Mouse (Mus musculus): ENCODE results near the gene Myo6. TPM values are rescaled to one million over a fixed set of nuclear protein-coding genes. Genes with fewer than 3 reads are reported as not detected.

Gene Myo6
- total and polyA plus RNA-seq, 3 experiments = 6.0 to 39.5 (median 11.0) TPM

GRCm38 (mm10) chr9:80360063-80360462 lies 195.2 kb downstream of the Myo6 start:
- Histone ChIP-seq H3K4me1 (ENCODE audit: control insufficient read depth in 1 of 2, insufficient read depth in 2 of 2) (peaks cover 0 to 1% of the 10 kb centered on the region in 2 experiments; a peak in 1 of 4 replicates), H3K27me3 (replicated peaks) (no peaks in the 10 kb centered on the region)

More at GRCm38 (mm10) chr9:80360063-80360462, 195.2 kb downstream of the Myo6 start:
- in situ Hi-C loops (cut with MboI; ENCODE audit: low pct_ligation_motif_present, low pct_unique_long_range_greater_than_20kb, low sequenced_read_pairs) (no loop called here), dilution Hi-C loops (cut with MboI; ENCODE audit: extremely low pct_ligation_motif_present, extremely low pct_unique_long_range_greater_than_20kb, low sequenced_read_pairs) (no loop called here)
- TF ChIP-seq JUN (IDR thresholded peaks at IDR 0.05; ENCODE audit: insufficient read depth, low read depth, low read length) (no peak), RAD21 (IDR thresholded peaks at IDR 0.05; ENCODE audit: low read depth, low read length) (peak; percentile 25), KAT2A (IDR thresholded peaks at IDR 0.05; ENCODE audit: insufficient replicate concordance, low read length) (no peak), MEF2A (IDR thresholded peaks at IDR 0.05; ENCODE audit: borderline replicate concordance, low read depth, low read length) (no peak), MYC (IDR thresholded peaks at IDR 0.05; ENCODE audit: low read depth, low read length) (no peak), E2F4 (IDR thresholded peaks at IDR 0.05; ENCODE audit: insufficient replicate concordance, low read depth, low read length) (no peak), POLR2A (IDR thresholded peaks at IDR 0.05; ENCODE audit: low read depth, low read length) (no peak), NELFE (IDR thresholded peaks at IDR 0.05; ENCODE audit: low read depth, low read length) (no peak), IRF4 (IDR thresholded peaks at IDR 0.05; ENCODE audit: low read depth, low read length) (no peak), MAFK (IDR thresholded peaks at IDR 0.05; ENCODE audit: insufficient replicate concordance, low read length) (no peak), TCF12 (IDR thresholded peaks at IDR 0.05; ENCODE audit: low read depth, low read length) (no peak), CTCF (conservative IDR thresholded peaks at IDR 0.05 in 1 of 2, IDR thresholded peaks at IDR 0.05 in 1 of 2; ENCODE audit: low read depth in 2 of 2, low read length in 2 of 2) (peak in 1 of 2 experiments; percentile 41; a peak in 2 of 4 replicates), RCOR1 (conservative IDR thresholded peaks at IDR 0.05; ENCODE audit: low read depth, low read length) (no peak), EP300 (IDR thresholded peaks at IDR 0.05; ENCODE audit: low read length) (no peak), ELF1 (IDR thresholded peaks at IDR 0.05; ENCODE audit: low read depth, low read length) (no peak), JUND (conservative IDR thresholded peaks at IDR 0.05; ENCODE audit: low read depth, low read length) (no peak), SMC3 (IDR thresholded peaks at IDR 0.05; ENCODE audit: low read depth, low read length) (peak; percentile 53), SIN3A (IDR thresholded peaks at IDR 0.05; ENCODE audit: low read length) (no peak), TBP (conservative IDR thresholded peaks at IDR 0.05; ENCODE audit: low read depth, low read length) (no peak), MXI1 (IDR thresholded peaks at IDR 0.05; ENCODE audit: low read depth, low read length) (no peak)
- H3K27ac ChIP-seq (ENCODE audit: insufficient read depth, low read depth) = no peak overlapping the region
- H3K36me3 ChIP-seq (replicated peaks in 1 of 2; ENCODE audit: control insufficient read depth in 1 of 2, insufficient read depth in 1 of 2, low read length in 1 of 2) = no peaks in the 10 kb centered on the region
- DNase-seq (ENCODE audit: extremely low read depth) = no peak
- H3K79me2 ChIP-seq (replicated peaks; ENCODE audit: control insufficient read depth, extremely low read depth, insufficient read depth, poor library complexity, severe bottlenecking) = no peaks in the 10 kb centered on the region
- H3K4me2 ChIP-seq (ENCODE audit: insufficient read depth, low read depth, poor library complexity, severe bottlenecking) = no peak overlapping the region
- no peaks in the 10 kb centered on the region for H3K9me3 ChIP-seq (replicated peaks; ENCODE audit: low read length)
- no peak overlapping the region for H3K4me3 ChIP-seq (replicated peaks in 1 of 3; ENCODE audit: low read depth in 2 of 3, low read length in 2 of 3, poor library complexity in 1 of 3)
- no peak overlapping the region for H3K9ac ChIP-seq (ENCODE audit: insufficient read depth, low read depth)

Other genes with a start within 250 kb of the Myo6 start
- 0.50 and 1.5 TPM in 2 replicates for gene Filip1, start 152.2 kb upstream of the Myo6 start, total RNA-seq (2012; rRNA removed)
- 0.24 and 0.71 TPM in 2 replicates for gene Filip1, start 152.2 kb upstream of the Myo6 start, total RNA-seq (2014; rRNA removed)
- 1.3 and 1.4 TPM in 2 replicates for gene Filip1, start 152.2 kb upstream of the Myo6 start, polyA plus RNA-seq (2012; ENCODE audit: insufficient read length, low read depth)
- gene Senp6, start 98.1 kb upstream of the Myo6 start, total RNA-seq (2012; rRNA removed) = 97.5 and 113 TPM in 2 replicates
- gene Senp6, start 98.1 kb upstream of the Myo6 start, total RNA-seq (2014; rRNA removed) = 167 and 186 TPM in 2 replicates
- gene Senp6, start 98.1 kb upstream of the Myo6 start, polyA plus RNA-seq (2012; ENCODE audit: insufficient read length, low read depth) = 113 TPM in 2 replicates

All from CH12.LX (cell line).